Mouse (Mus musculus) stomach, postnatal 0 days (tissue): ENCODE measurements at regions not wholly inside any gene's neighbourhood (a gene's known extent, or its start where the extent isn't known, plus 50 kb on each side); places are given as distances from the start of the nearest gene placed in this dataset.

ENCODE experiments used
- ATAC-seq: fragments of 200-750 bp; cut with Nextera tagmentation; 2 replicates; pipeline ENCODE4 v1.8.0; 2017; ENCODE audit not compliant: low FRiP score, low TSS enrichment
- DNase-seq: peaks from one replicate; pipeline ENCODE4 v3.0.0-alpha.2; 2016; ENCODE audit warnings: low spot score
- H3K27ac ChIP-seq: fragments of 300-500 bp; sonication (generic); replicated peaks from 2 replicates; pipeline ENCODE4 v1.5.1; 2014; ENCODE audit warnings: mild to moderate bottlenecking, control low read depth
- H3K27me3 ChIP-seq: fragments of 300-500 bp; sonication (generic); 2 replicates; pipeline ENCODE4 v1.6.1; 2014; ENCODE audit warnings: low read length; ENCODE audit not compliant: control insufficient read depth, insufficient read depth
- H3K36me3 ChIP-seq: fragments of 300-500 bp; sonication (generic); 2 replicates; pipeline ENCODE4 v1.6.1; 2014; ENCODE audit warnings: low read length, mixed read lengths; ENCODE audit not compliant: control insufficient read depth, insufficient read depth
- H3K4me1 ChIP-seq: fragments of 300-500 bp; sonication (generic); replicated peaks from 2 replicates; pipeline ENCODE4 v1.6.1; 2014; ENCODE audit warnings: antibody characterized with exemption; ENCODE audit not compliant: control insufficient read depth, insufficient read depth
- H3K4me2 ChIP-seq: fragments of 300-500 bp; sonication (generic); replicated peaks from 2 replicates; pipeline ENCODE4 v1.6.1; 2014; ENCODE audit warnings: low read depth, mild to moderate bottlenecking, control low read depth, moderate library complexity
- H3K4me3 ChIP-seq: fragments of 300-500 bp; sonication (generic); 2 replicates; pipeline ENCODE4 v1.5.1; 2014; ENCODE audit warnings: low read depth, low read length, control low read depth
- H3K9ac ChIP-seq: fragments of 300-500 bp; sonication (generic); 2 replicates; pipeline ENCODE4 v1.6.1; 2014; ENCODE audit warnings: mild to moderate bottlenecking, low read length, control low read depth, mixed read lengths
- H3K9me3 ChIP-seq: fragments of 300-500 bp; sonication (generic); 2 replicates; pipeline ENCODE4 v1.6.1; 2016; ENCODE audit warnings: low read length; ENCODE audit not compliant: control insufficient read depth
- CTCF ChIP-seq: IDR thresholded peaks from 2 replicates; pipeline ENCODE4 v1.5.1; 2016; ENCODE audit warnings: antibody characterized with exemption, low read depth, mild to moderate bottlenecking, moderate library complexity
- EP300 ChIP-seq: optimal IDR thresholded peaks from 2 replicates; pipeline ENCODE3; 2016; ENCODE audit warnings: antibody characterized with exemption
- WGBS: fragments of 180-500 bp; shearing (Covaris S2); extraction: QIAGEN DNeasy Blood & Tissue Kit; methylation state at CpG from one replicate; pipeline ENCODE4 v1.1.7; 2014; 5-methylcytosine and 5-hydroxymethylcytosine counted together

GRCm38 (mm10) chr10:66941974-66942373 lies 154.0 kb upstream of the Jmjd1c start:
- 87% methylated on average over 3 of the region's 3 CpGs for WGBS
- H3K9me3 ChIP-seq = no peaks in the 10 kb centered on the region
- H3K9ac ChIP-seq = no peak overlapping the region
- H3K27ac ChIP-seq = no peak overlapping the region
- H3K4me3 ChIP-seq = no peak overlapping the region
- H3K36me3 ChIP-seq = no peaks in the 10 kb centered on the region
- DNase-seq (no peak), ATAC-seq (no peak)
- no peak overlapping the region for H3K4me2 ChIP-seq
- no peaks in the 10 kb centered on the region for H3K27me3 ChIP-seq
- TF ChIP-seq CTCF = no peak
- no peak for TF ChIP-seq EP300
- H3K4me1 ChIP-seq = no peaks in the 10 kb centered on the region

GRCm38 (mm10) chr10:66943875-66944274 lies 152.1 kb upstream of the Jmjd1c start:
- TF ChIP-seq EP300 (no peak), CTCF (no peak)
- no peaks in the 10 kb centered on the region for H3K4me1 ChIP-seq
- no peaks in the 10 kb centered on the region for H3K36me3 ChIP-seq
- H3K4me2 ChIP-seq = no peak overlapping the region
- no peak overlapping the region for H3K9ac ChIP-seq
- H3K27ac ChIP-seq = 0 out of 2 replicates have a peak overlapping the region, but pooled peaks have one; percentile 0
- WGBS = 30% methylated on average over 5 of the region's 5 CpGs
- DNase-seq (no peak), ATAC-seq (no peak; the same call in 1 of the 2 replicates)
- no peaks in the 10 kb centered on the region for H3K27me3 ChIP-seq
- H3K4me3 ChIP-seq = no peak overlapping the region
- H3K9me3 ChIP-seq = no peaks in the 10 kb centered on the region

GRCm38 (mm10) chr10:66946161-66946560 lies 149.8 kb upstream of the Jmjd1c start:
- Histone ChIP-seq H3K27ac (0 out of 2 replicates have a peak overlapping the region, but pooled peaks have one; percentile 18), H3K9ac (no peak overlapping the region), H3K36me3 (no peaks in the 10 kb centered on the region), H3K4me3 (no peak overlapping the region), H3K27me3 (no peaks in the 10 kb centered on the region), H3K4me1 (no peaks in the 10 kb centered on the region), H3K4me2 (no peak overlapping the region), H3K9me3 (no peaks in the 10 kb centered on the region)
- TF ChIP-seq EP300 (peak; percentile 27), CTCF (no peak)
- no peak for DNase-seq
- ATAC-seq = no peak
- 36% methylated on average over 2 of the region's 2 CpGs for WGBS

GRCm38 (mm10) chr10:66948329-66948728 lies 147.6 kb upstream of the Jmjd1c start:
- DNase-seq = no peak
- H3K4me2 ChIP-seq = no peak overlapping the region
- 96% methylated on average over 2 of the region's 2 CpGs for WGBS
- H3K27ac ChIP-seq = no peak overlapping the region
- no peak for ATAC-seq
- H3K4me3 ChIP-seq = no peak overlapping the region
- TF ChIP-seq EP300 = no peak
- TF ChIP-seq CTCF = no peak
- no peaks in the 10 kb centered on the region for H3K9me3 ChIP-seq
- no peaks in the 10 kb centered on the region for H3K27me3 ChIP-seq
- H3K4me1 ChIP-seq = no peaks in the 10 kb centered on the region
- no peaks in the 10 kb centered on the region for H3K36me3 ChIP-seq
- no peak overlapping the region for H3K9ac ChIP-seq

GRCm38 (mm10) chr10:66950441-66950840 lies 145.5 kb upstream of the Jmjd1c start:
- H3K9ac ChIP-seq = no peak overlapping the region
- H3K27ac ChIP-seq = no peak overlapping the region
- no peak for TF ChIP-seq EP300
- TF ChIP-seq CTCF = no peak
- H3K4me3 ChIP-seq = no peak overlapping the region
- no peak overlapping the region for H3K4me2 ChIP-seq
- no peaks in the 10 kb centered on the region for H3K36me3 ChIP-seq
- H3K4me1 ChIP-seq = 0 out of 2 replicates have a peak, but pooled peaks cover 2% of the 10 kb centered on the region
- WGBS = 92% methylated on average over 4 of the region's 4 CpGs
- H3K27me3 ChIP-seq = no peaks in the 10 kb centered on the region
- no peak for ATAC-seq
- no peaks in the 10 kb centered on the region for H3K9me3 ChIP-seq
- DNase-seq = no peak

- ATAC-seq = no peak
- no peak for TF ChIP-seq CTCF
- TF ChIP-seq EP300 = no peak
Measured at GRCm38 (mm10) chr10:66951231-66951822, 144.6 kb upstream of the Jmjd1c start.

More at GRCm38 (mm10) chr10:66951231-66951822, 144.6 kb upstream of the Jmjd1c start:
- H3K4me3 ChIP-seq = no peak overlapping the region
- no peak overlapping the region for H3K27ac ChIP-seq
- WGBS = 82% methylated on average over 8 of the region's 8 CpGs
- no peaks in the 10 kb centered on the region for H3K36me3 ChIP-seq
- H3K27me3 ChIP-seq = no peaks in the 10 kb centered on the region
- H3K9me3 ChIP-seq = no peaks in the 10 kb centered on the region
- no peak overlapping the region for H3K9ac ChIP-seq
- 0 out of 2 replicates have a peak, but pooled peaks cover 2% of the 10 kb centered on the region for H3K4me1 ChIP-seq
- DNase-seq = no peak
- no peak overlapping the region for H3K4me2 ChIP-seq
